Comparison of ENCODE assay signal across 24 mouse cellular contexts in genomic region chr3:55123064-55123463, GRCm38 (mm10). TPM values are rescaled to one million over a fixed set of nuclear protein-coding genes. Genes with fewer than 3 reads are reported as not detected.
DNase-seq lines count a peak whose midpoint lies in the region; ATAC-seq and TF ChIP-seq lines count a peak whose summit lies in the region.
"Had no signal": no experiment of that assay in that cellular context is flagged by ENCODE, and none has a peak within 500 bp of the region (broad histone marks: within the 10 kb centered on the region; RNA-seq: fewer than 3 reads in every experiment).

No protein-coding gene starts in this region.

- no peak overlapping the region for H3K9ac ChIP-seq in embryonic facial prominence, embryonic 14.5 days (ENCODE audit: low read depth, low read length)
- no peak overlapping the region for H3K9ac ChIP-seq in intestine, postnatal 0 days (ENCODE audit: low read depth, low read length)
- H3K9ac ChIP-seq in intestine, embryonic 16.5 days (ENCODE audit: low read depth, low read length): no peak overlapping the region
- H3K9ac ChIP-seq: forebrain, embryonic 13.5 days; hindbrain, embryonic 15.5 days had no signal

- peaks cover 92% of the 10 kb centered on the region for H3K36me3 ChIP-seq in embryonic facial prominence, embryonic 14.5 days (ENCODE audit: control insufficient read depth, insufficient read depth, low read length)
- peaks cover 99% of the 10 kb centered on the region for H3K36me3 ChIP-seq in embryonic facial prominence, embryonic 10.5 days (replicated peaks)
- H3K36me3 ChIP-seq in intestine, postnatal 0 days (ENCODE audit: control insufficient read depth, insufficient read depth): peaks cover 74% of the 10 kb centered on the region
- peaks cover 16% of the 10 kb centered on the region; the same call in 1 of the 2 replicates for H3K36me3 ChIP-seq in intestine, embryonic 16.5 days (ENCODE audit: control insufficient read depth, insufficient read depth, low read length)

- no peak for TF ChIP-seq CTCF in intestine, postnatal 0 days (IDR thresholded peaks at IDR 0.05; ENCODE audit: low read depth)

- H3K4me2 ChIP-seq in embryonic facial prominence, embryonic 14.5 days (ENCODE audit: low read depth, low read length): no peak overlapping the region
- H3K4me2 ChIP-seq in intestine, postnatal 0 days (replicated peaks; ENCODE audit: low read depth): no peak overlapping the region
- H3K4me2 ChIP-seq in intestine, embryonic 16.5 days (ENCODE audit: low read depth, low read length): no peak overlapping the region
- H3K4me2 ChIP-seq: forebrain, embryonic 13.5 days; heart, embryonic 11.5 days; hindbrain, embryonic 15.5 days had no signal

- peak; percentile 55 for DNase-seq in embryonic facial prominence, embryonic 14.5 days (ENCODE audit: low spot score)
- no peak for DNase-seq in embryonic facial prominence, embryonic 10.5 days (ENCODE audit: low spot score)
- DNase-seq in MN1 (ENCODE audit: low spot score): peak; percentile 51
- no peak for DNase-seq in gastrocnemius, adult 8-10 months (ENCODE audit: low spot score in 2 of 2)
- no peak for DNase-seq in adrenal gland, postnatal 10 days
- DNase-seq: cerebellum, adult 18-20 months; cerebellum, adult 9-11 months; cerebellum, postnatal 36 days; gastrocnemius, adult 2 months; gastrocnemius, postnatal 36 days; heart, adult 2 months; heart, postnatal 36 days; kidney, adult 11 months had no signal

- 72% methylated on average over 4 of the region's 4 CpGs for WGBS in embryonic facial prominence, embryonic 14.5 days
- 97% methylated on average over 4 of the region's 4 CpGs for WGBS in embryonic facial prominence, embryonic 10.5 days
- WGBS in intestine, postnatal 0 days: 70% methylated on average over 4 of the region's 4 CpGs
- WGBS in intestine, embryonic 16.5 days: 92% methylated on average over 4 of the region's 4 CpGs

- no peak overlapping the region for H3K27ac ChIP-seq in embryonic facial prominence, embryonic 14.5 days (replicated peaks; ENCODE audit: low read depth, low read length)
- no peak overlapping the region for H3K27ac ChIP-seq in embryonic facial prominence, embryonic 10.5 days (replicated peaks)
- no peak overlapping the region for H3K27ac ChIP-seq in intestine, postnatal 0 days (ENCODE audit: low read depth, low read length)
- H3K27ac ChIP-seq in intestine, embryonic 16.5 days (ENCODE audit: low read length): no peak overlapping the region
- H3K27ac ChIP-seq: forebrain, embryonic 13.5 days; gastrocnemius, adult 2 months; heart, adult 2 months; hindbrain, embryonic 15.5 days had no signal

- peak; percentile 73 for ATAC-seq in embryonic facial prominence, embryonic 14.5 days (ENCODE audit: low read depth)
- peak; percentile 11; the same call in 1 of the 2 replicates for ATAC-seq in intestine, postnatal 0 days
- no peak for ATAC-seq in intestine, embryonic 16.5 days
- peak; percentile 81 for ATAC-seq in megakaryocyte progenitor cell, adult 5-6 weeks (replicated peaks; ENCODE audit: poor library complexity)
- ATAC-seq: forebrain, embryonic 13.5 days had no signal

- no peak overlapping the region for H3K4me3 ChIP-seq in embryonic facial prominence, embryonic 14.5 days (ENCODE audit: low read depth, low read length)
- no peak overlapping the region for H3K4me3 ChIP-seq in embryonic facial prominence, embryonic 10.5 days
- H3K4me3 ChIP-seq in intestine, postnatal 0 days (ENCODE audit: low read depth, low read length): no peak overlapping the region
- H3K4me3 ChIP-seq in intestine, embryonic 16.5 days (ENCODE audit: low read length): no peak overlapping the region
- H3K4me3 ChIP-seq: forebrain, embryonic 13.5 days; gastrocnemius, adult 2 months; heart, adult 2 months; hindbrain, embryonic 15.5 days had no signal

- H3K4me1 ChIP-seq in embryonic facial prominence, embryonic 14.5 days (ENCODE audit: control insufficient read depth, insufficient read depth, low read length): no peaks in the 10 kb centered on the region
- no peaks in the 10 kb centered on the region for H3K4me1 ChIP-seq in embryonic facial prominence, embryonic 10.5 days
- no peaks in the 10 kb centered on the region for H3K4me1 ChIP-seq in intestine, postnatal 0 days (replicated peaks; ENCODE audit: control insufficient read depth, insufficient read depth, low read length)
- H3K4me1 ChIP-seq in intestine, embryonic 16.5 days (ENCODE audit: control insufficient read depth, insufficient read depth, low read length): peaks cover 6% of the 10 kb centered on the region
- H3K4me1 ChIP-seq: forebrain, embryonic 13.5 days; hindbrain, embryonic 15.5 days had no signal

- H3K9me3 ChIP-seq in embryonic facial prominence, embryonic 14.5 days (ENCODE audit: control insufficient read depth, low read length): no peaks in the 10 kb centered on the region
- H3K9me3 ChIP-seq in embryonic facial prominence, embryonic 10.5 days: no peaks in the 10 kb centered on the region
- H3K9me3 ChIP-seq in intestine, postnatal 0 days (ENCODE audit: control insufficient read depth): no peaks in the 10 kb centered on the region
- no peaks in the 10 kb centered on the region for H3K9me3 ChIP-seq in intestine, embryonic 16.5 days (ENCODE audit: control insufficient read depth, low read length)
- H3K9me3 ChIP-seq: forebrain, embryonic 13.5 days; hindbrain, embryonic 15.5 days had no signal

- H3K27me3 ChIP-seq in embryonic facial prominence, embryonic 14.5 days (replicated peaks; ENCODE audit: control insufficient read depth, insufficient read depth, low read length): no peaks in the 10 kb centered on the region
- no peaks in the 10 kb centered on the region for H3K27me3 ChIP-seq in embryonic facial prominence, embryonic 10.5 days (replicated peaks; ENCODE audit: low read depth, poor library complexity, severe bottlenecking)
- H3K27me3 ChIP-seq in intestine, postnatal 0 days (replicated peaks; ENCODE audit: control insufficient read depth, insufficient read depth, low read length): no peaks in the 10 kb centered on the region
- H3K27me3 ChIP-seq in intestine, embryonic 16.5 days (replicated peaks; ENCODE audit: control insufficient read depth, insufficient read depth, low read length): no peaks in the 10 kb centered on the region
- H3K27me3 ChIP-seq: CH12.LX; forebrain, embryonic 13.5 days; hindbrain, embryonic 15.5 days had no signal

RNA-seq across cellular contexts. Expression of gene Spg20, which starts 11.2 kb away (rescaled TPM):
- 67.3 and 78.3 TPM in 2 replicates for polyA plus RNA-seq in embryonic facial prominence, embryonic 14.5 days (2014; fragmentation: Nextera tagmentation; extraction: Ambion mirVana)
- polyA plus RNA-seq in embryonic facial prominence, embryonic 10.5 days (2016; fragmentation: Nextera tagmentation; extraction: Ambion mirVana): 72.1 and 75.9 TPM in 2 replicates
- polyA plus RNA-seq in intestine, postnatal 0 days (2015; fragmentation: Nextera tagmentation; extraction: Ambion mirVana): 27.9 and 30.0 TPM in 2 replicates
- 31.1 and 34.1 TPM in 2 replicates for polyA plus RNA-seq in intestine, embryonic 16.5 days (2015; fragmentation: Nextera tagmentation; extraction: Ambion mirVana)
- 10.2 and 17.1 TPM in 2 replicates for total RNA-seq in megakaryocyte progenitor cell, adult 5-6 weeks (2015)
- 21.5 and 24.0 TPM in 2 replicates for total RNA-seq in megakaryocyte progenitor cell, adult 5-6 weeks (2017)
- 10 to 100 TPM; 24.5 to 33.9 (median 30.1) TPM for total RNA-seq in gastrocnemius, adult 8-10 months (2022)
- 10 to 100 TPM; 46.3 to 50.3 TPM for total RNA-seq in adrenal gland, postnatal 10 days (2021)

RNA-seq across cellular contexts. Expression of gene Ccdc169, which starts 14.1 kb away (rescaled TPM):
- polyA plus RNA-seq in embryonic facial prominence, embryonic 14.5 days (2014; fragmentation: Nextera tagmentation; extraction: Ambion mirVana): 0.09 and 0.22 TPM in 2 replicates
- not detected in 2 replicates for polyA plus RNA-seq in embryonic facial prominence, embryonic 10.5 days (2016; fragmentation: Nextera tagmentation; extraction: Ambion mirVana)
- polyA plus RNA-seq in intestine, postnatal 0 days (2015; fragmentation: Nextera tagmentation; extraction: Ambion mirVana): 0.09 TPM in 2 replicates
- polyA plus RNA-seq in intestine, embryonic 16.5 days (2015; fragmentation: Nextera tagmentation; extraction: Ambion mirVana): not detected in 2 replicates
- not detected in 2 replicates for total RNA-seq in megakaryocyte progenitor cell, adult 5-6 weeks (2015)
- not detected in 2 replicates for total RNA-seq in megakaryocyte progenitor cell, adult 5-6 weeks (2017)
- total RNA-seq in gastrocnemius, adult 8-10 months (2022): not detected
- under 1 TPM in 1 of 2 experiments, not detected in 1; 0.12 TPM for total RNA-seq in adrenal gland, postnatal 10 days (2021)
- total RNA-seq: adrenal gland, adult 8-10 months; heart, adult 2 months; heart, postnatal 36 days had no signal
- polyA plus RNA-seq: heart, adult 2 months; heart, embryonic 11.5 days; heart, embryonic 16.5 days had no signal

RNA-seq across cellular contexts. Expression of gene Sohlh2, which starts 58.8 kb away (rescaled TPM):
- polyA plus RNA-seq in embryonic facial prominence, embryonic 14.5 days (2014; fragmentation: Nextera tagmentation; extraction: Ambion mirVana): 0.15 TPM in 1 of 2 replicates, not detected in the other
- not detected in 2 replicates for polyA plus RNA-seq in embryonic facial prominence, embryonic 10.5 days (2016; fragmentation: Nextera tagmentation; extraction: Ambion mirVana)
- not detected in 2 replicates for polyA plus RNA-seq in intestine, postnatal 0 days (2015; fragmentation: Nextera tagmentation; extraction: Ambion mirVana)
- polyA plus RNA-seq in intestine, embryonic 16.5 days (2015; fragmentation: Nextera tagmentation; extraction: Ambion mirVana): not detected in 2 replicates
- total RNA-seq in megakaryocyte progenitor cell, adult 5-6 weeks (2015): not detected in 2 replicates
- total RNA-seq in megakaryocyte progenitor cell, adult 5-6 weeks (2017): not detected in 2 replicates
- not detected for total RNA-seq in gastrocnemius, adult 8-10 months (2022)
- total RNA-seq in adrenal gland, postnatal 10 days (2021): not detected
- total RNA-seq: adrenal gland, adult 8-10 months; CH12.LX; gastrocnemius, adult 2 months; gastrocnemius, postnatal 36 days; heart, adult 2 months; heart, postnatal 36 days had no signal
- polyA plus RNA-seq: embryonic facial prominence, embryonic 11.5 days; forebrain, embryonic 13.5 days; heart, adult 2 months; heart, embryonic 11.5 days; hindbrain, embryonic 11.5 days had no signal

Comparison
In these comparisons a context has a peak if more than half of its experiments do, and no peak if none do; other contexts are left out.
1. DNase-seq: peak in embryonic facial prominence, embryonic 14.5 days (single experiment) and MN1 (single experiment); none in embryonic facial prominence, embryonic 10.5 days (single experiment), gastrocnemius, adult 8-10 months (0 of 2) and adrenal gland, postnatal 10 days (single experiment).